Comparison of ENCODE assay signal across 11 mouse cellular contexts in the genomic region with DNA sequence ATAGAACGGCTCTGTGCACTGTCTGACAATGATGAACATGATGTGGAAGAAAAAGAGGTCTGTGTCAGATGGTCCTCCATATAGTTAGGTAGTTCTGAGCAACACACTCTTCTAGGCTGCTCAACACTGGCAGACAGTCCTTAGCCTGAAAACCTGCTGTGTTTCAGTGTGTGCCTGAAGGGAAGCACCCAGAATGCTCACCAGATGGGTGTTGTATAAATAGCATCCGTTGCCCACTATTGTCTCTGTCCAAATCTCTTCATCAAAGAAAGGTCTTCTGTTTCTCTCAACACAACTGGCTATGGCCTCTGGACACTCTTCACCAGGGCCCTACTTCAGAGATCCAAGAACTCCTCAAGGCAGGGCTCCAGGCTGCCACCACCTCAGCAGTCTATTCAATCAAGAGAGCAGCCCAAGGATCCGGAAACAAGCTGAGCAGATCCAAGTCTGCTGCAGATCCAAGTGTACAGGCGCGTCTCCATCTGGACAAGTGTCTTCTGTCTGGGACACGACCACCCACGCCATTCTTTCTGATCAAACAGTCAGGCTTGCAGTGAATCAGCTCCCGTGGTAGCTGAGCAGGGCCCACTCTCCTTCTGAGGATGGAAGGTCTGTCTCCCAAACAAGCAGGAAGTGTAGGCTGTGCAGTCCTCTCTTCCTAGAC. TPM values are rescaled to one million over a fixed set of nuclear protein-coding genes. Genes with fewer than 3 reads are reported as not detected.
A peak's percentile ranks its signal among the peaks of the same experiment; 100 is the strongest.
DNase-seq lines count a peak whose midpoint lies in the region; ATAC-seq lines count a peak whose summit lies in the region.
"Had no signal": no experiment of that assay in that cellular context is flagged by ENCODE, and none has a peak within 500 bp of the region (broad histone marks: within the 10 kb centered on the region; RNA-seq: fewer than 3 reads in every experiment).

No protein-coding gene starts in this region.

- peak; percentile 32 to 39 for DNase-seq in heart, postnatal 10 days
- no peak for DNase-seq in heart, postnatal 14 days
- DNase-seq in layer of hippocampus, adult 18-20 months (ENCODE audit: low spot score in 2 of 2), result peak; percentile 77 to 90
- peak; percentile 75 to 91 for DNase-seq in left cerebral cortex, adult 9 months (ENCODE audit: low spot score in 2 of 2)
- DNase-seq in right cerebral cortex, postnatal 25 days, result peak; percentile 84
- no peak for DNase-seq in kidney, adult 8-10 months
- DNase-seq in liver, result no peak
- DNase-seq: adrenal gland, postnatal 10 days; cerebellum, adult 11-12 months had no signal

- no peak for ATAC-seq in megakaryocyte-erythroid progenitor cell, adult 5-6 weeks (replicated peaks; ENCODE audit: low FRiP score, low TSS enrichment, poor library complexity, severe bottlenecking)
- ATAC-seq: intestine, postnatal 0 days had no signal

- intact Hi-C loops in heart, postnatal 10 days (cut with DNase I), result no loop called here
- intact Hi-C loops in heart, postnatal 14 days (cut with DNase I), result no loop called here

RNA-seq across cellular contexts. Expression of a gene that starts 55.1 kb away (rescaled TPM):
- 10 to 100 TPM; 60.4 to 86.6 TPM for total RNA-seq in heart, postnatal 10 days (2021)
- 10 to 100 TPM; 44.2 to 47.2 TPM for total RNA-seq in heart, postnatal 14 days (2021)
- 10 to 100 TPM; 26.6 to 32.9 TPM for total RNA-seq in layer of hippocampus, adult 18-20 months (2021)
- total RNA-seq in megakaryocyte-erythroid progenitor cell, adult 5-6 weeks (2014; fragmentation: Nextera tagmentation), result 55.7 and 71.0 TPM in 2 replicates
- total RNA-seq in megakaryocyte-erythroid progenitor cell, adult 5-6 weeks (2017), result 55.4 and 84.4 TPM in 2 replicates

Comparison
In these comparisons a context has a peak if more than half of its experiments do, and no peak if none do; other contexts are left out.
1. DNase-seq: peak in heart, postnatal 10 days (2 of 2), layer of hippocampus, adult 18-20 months (2 of 2), left cerebral cortex, adult 9 months (2 of 2) and right cerebral cortex, postnatal 25 days (single experiment); none in heart, postnatal 14 days (0 of 2), kidney, adult 8-10 months (0 of 2) and liver (single experiment).